Mouse (Mus musculus) lung, postnatal 10 days (tissue): ENCODE measurements around the gene Ccdc36.

Source experiments
- DNase-seq: peaks from one replicate; pipeline ENCODE4 v3.0.0; 2021

Gene Ccdc36

GRCm38 (mm10) chr9:108428384-108428783 lies at the start of gene Ccdc36:
TSS of gene Ccdc36 (minus strand) at chr9:108428484.
- DNase-seq: no peak

DNA sequence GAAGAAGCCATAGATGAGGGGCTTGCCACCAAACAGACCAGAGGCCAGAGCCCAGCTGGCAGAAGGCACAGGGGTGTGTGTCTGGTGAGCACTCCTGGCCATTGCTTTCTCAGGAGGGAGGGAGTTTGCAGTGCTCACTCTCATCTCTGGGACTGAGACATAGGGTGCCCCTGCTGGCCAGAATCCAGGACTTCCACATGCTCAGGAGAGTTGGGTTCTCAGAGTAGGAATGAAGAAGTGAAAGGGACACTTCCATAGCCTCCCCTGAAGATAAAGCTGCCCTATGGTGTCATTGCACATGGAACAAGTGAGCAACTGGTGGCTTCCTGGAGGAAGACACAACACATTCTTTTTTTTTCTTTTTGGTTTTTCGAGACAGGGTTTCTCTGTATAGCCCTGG lies 46.2 kb upstream of the Ccdc36 start:
- no peak for DNase-seq

GRCm38 (mm10) chr9:108469845-108470244 lies 41.6 kb upstream of the Ccdc36 start:
- DNase-seq: no peak

GRCm38 (mm10) chr9:108469430-108469829 lies 41.1 kb upstream of the Ccdc36 start:
- no peak for DNase-seq

DNA sequence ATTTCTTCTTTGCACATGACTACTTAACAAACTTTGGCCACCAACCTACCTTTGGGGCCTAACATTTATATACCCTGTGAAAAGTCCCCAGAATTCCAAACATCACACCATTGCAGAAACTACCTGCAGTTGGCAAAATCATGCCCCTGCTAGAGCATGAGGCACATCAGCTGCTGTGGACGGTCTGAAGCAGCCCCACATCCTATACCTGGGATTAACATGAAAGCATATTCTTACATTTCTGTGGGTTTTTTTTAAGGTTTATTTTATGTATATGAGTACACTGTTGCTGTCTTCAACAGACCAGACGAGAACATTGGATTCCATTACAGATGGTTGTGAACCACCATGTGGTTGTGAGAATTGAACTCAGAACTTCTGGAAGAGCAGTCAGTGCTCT lies 37.9 kb upstream of the Ccdc36 start:
- DNase-seq: no peak

DNA sequence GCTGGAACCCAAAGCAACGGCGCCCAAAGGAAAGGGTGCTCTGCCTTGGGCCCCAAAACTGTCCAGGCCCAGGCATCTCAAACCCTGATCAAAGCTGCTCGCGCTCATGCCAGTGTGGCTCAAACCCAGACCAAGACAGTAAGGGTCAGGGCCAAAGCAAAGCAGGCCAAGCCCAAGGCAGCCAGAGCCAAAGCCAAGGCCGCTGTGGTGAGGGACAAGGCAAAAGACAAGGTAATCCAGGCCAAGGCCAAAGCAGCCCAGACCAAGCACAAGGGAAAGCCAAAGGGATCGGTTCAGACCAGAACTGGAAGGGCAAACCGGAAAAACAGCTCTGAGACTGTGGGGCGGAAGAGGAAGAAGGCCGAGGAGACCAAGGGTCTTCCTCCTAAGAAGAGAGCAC lies 35.4 kb upstream of the Ccdc36 start:
- DNase-seq: no peak

GRCm38 (mm10) chr9:108462192-108462591 lies 33.9 kb upstream of the Ccdc36 start:
- peak; percentile 71 for DNase-seq

- no peak for DNase-seq
These were observed 33.4 kb upstream of the Ccdc36 start for GRCm38 (mm10) chr9:108461675-108462074.

GRCm38 (mm10) chr9:108461181-108461631 lies 32.9 kb upstream of the Ccdc36 start, which contains the start of gene Klhdc8b:
TSS of gene Klhdc8b (minus strand) at chr9:108461581.
- DNase-seq: no peak

GRCm38 (mm10) chr9:108460319-108461178 lies 32.3 kb upstream of the Ccdc36 start, which contains the start of gene Ccdc71:
TSS of gene Ccdc71 (plus strand) at chr9:108460527.
- DNase-seq: peak; percentile 92

GRCm38 (mm10) chr9:108459939-108460318 lies 31.6 kb upstream of the Ccdc36 start:
- no peak for DNase-seq

DNA sequence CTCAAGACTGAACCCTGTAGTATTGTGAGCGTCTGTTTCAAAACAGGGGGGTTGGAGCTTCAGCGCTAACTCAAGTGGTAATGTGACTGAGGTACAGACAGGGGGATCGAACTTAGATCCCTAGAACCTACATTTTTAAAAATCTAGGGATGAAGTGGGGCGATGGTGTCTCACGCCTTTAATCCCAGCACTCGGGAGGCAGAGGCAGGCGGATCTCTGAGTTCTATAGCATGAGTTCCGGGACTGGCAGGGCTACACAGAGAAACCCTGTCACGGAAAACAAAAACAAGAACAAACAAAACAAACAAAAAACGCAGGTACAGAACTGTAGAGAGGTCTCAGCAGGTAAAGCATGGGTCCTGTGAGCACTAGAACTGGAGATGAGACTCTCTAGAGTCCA lies 28.7 kb upstream of the Ccdc36 start:
- no peak for DNase-seq

GRCm38 (mm10) chr9:108455747-108456571 lies 27.7 kb upstream of the Ccdc36 start:
- no peak for DNase-seq

- DNase-seq: no peak
These were observed 26.1 kb upstream of the Ccdc36 start for GRCm38 (mm10) chr9:108454429-108454828.

DNA sequence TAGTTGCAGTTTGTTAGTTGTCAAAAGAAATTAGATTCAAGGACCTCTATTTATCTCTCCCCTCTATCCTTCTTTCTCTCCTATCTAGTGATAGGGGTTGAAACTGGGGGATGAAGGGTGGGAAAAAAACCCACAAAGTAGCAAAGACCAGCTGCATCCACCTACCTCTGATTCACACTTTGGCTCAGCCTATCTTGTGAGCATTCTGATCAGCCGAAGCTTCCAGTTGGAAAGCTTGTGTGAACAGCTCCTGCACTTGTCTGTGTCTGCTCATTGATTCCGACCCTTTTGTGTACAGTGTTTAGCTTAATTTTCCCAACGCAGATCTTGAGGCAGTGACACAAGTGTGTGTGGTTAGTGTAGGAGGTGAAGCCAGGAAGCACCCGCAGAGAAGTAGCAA lies 25.2 kb upstream of the Ccdc36 start:
- no peak for DNase-seq

DNA sequence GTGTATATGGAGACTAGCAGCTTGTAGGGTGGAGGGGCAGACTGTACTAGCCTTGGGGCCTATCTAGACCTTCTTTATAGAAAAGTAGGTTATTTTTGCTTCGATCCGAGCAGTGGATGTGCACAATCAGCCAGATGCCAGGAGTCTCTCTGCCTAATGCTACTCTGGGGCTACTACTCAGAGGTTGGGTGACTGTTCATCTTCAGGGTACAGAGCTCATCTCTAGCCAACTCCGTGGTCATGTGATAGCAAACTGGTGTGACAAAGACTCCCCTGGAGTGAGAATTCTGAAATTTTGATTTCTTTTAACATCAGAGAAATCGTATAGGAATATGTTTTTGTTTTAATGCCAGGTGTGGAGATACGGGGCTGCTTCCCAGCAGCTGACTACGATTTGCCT lies 24.6 kb upstream of the Ccdc36 start:
- no peak for DNase-seq

GRCm38 (mm10) chr9:108452291-108452906 lies 24.1 kb upstream of the Ccdc36 start:
- peak; percentile 94 for DNase-seq

GRCm38 (mm10) chr9:108451519-108452160 lies 23.4 kb upstream of the Ccdc36 start:
- DNase-seq: no peak

- no peak for DNase-seq
These were observed 22.8 kb upstream of the Ccdc36 start for GRCm38 (mm10) chr9:108451170-108451493.

GRCm38 (mm10) chr9:108450292-108451169 lies 22.2 kb upstream of the Ccdc36 start:
- DNase-seq: peak; percentile 67

DNA sequence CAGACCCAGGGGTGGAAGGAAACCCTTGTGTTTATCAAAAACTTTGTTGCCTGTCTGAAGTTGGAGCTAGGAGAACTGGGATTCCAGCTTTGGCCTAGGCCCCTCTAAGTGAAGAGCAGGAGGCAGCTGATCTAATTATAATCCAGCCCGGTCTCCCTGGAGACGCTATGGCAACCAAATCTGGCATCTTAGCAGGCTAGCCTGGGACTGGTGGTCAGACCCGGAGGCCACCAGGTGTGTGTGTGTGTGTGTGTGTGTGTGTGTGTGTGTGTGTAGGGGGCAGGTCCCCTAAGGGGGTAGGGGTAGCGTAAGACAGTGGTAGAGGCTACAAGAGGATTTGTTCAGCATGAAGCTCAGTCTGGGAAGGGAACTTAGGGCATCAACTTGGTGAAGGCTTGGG lies 21.6 kb upstream of the Ccdc36 start:
- DNase-seq: peak; percentile 62

- DNase-seq: no peak
These were observed 16.8 kb upstream of the Ccdc36 start for GRCm38 (mm10) chr9:108445125-108445524.
